Mouse (Mus musculus) frontal cortex, postnatal 10 days (tissue): Measurements from ENCODE around the gene Slc8b1.
A peak's percentile ranks its signal among the peaks of the same experiment; 100 is the strongest.
"Not testable (repeated sequence)": the region's sequence is repeated elsewhere in the genome, so short reads cannot be mapped to it uniquely, and the experiment has no call there.

Experiments used
- DNase-seq, 2 experiments: peaks; one replicate each; pipeline ENCODE4 v3.0.0; 2022; ENCODE audit warnings: low spot score in 2 of 2, mixed read lengths in 1 of 2

The Slc8b1 gene

DNA sequence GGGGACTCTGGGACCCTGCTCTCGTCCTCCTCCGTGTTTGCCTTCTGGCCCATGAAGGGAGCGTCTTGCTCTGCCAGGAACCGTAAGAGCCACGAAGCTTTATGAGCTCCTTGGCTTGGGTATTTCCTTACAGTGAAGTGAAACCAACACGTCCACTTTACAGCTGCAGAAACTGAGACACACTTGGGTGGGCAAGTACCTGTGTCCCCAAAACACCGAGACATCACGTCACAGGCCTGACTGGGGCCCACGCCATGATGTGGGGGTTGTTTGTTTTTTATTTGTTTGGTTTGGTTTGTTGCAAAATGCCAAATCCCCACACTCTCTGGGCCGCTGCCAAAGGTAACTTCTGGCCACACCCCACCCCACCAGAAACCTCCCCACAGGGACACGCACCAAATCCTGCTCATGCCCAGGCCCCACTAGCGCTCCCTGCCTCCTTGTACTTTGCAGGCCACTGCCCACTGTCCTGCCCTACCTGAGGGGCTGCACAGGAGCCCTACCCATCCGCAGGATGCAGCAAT, 15.2 kb upstream of the Slc8b1 start:
- DNase-seq, result no peak

GRCm38 (mm10) chr5:120497071-120497470, 13.9 kb upstream of the Slc8b1 start:
- DNase-seq, result no peak

- DNase-seq, result no peak
Observed at GRCm38 (mm10) chr5:120499202-120499601, 11.8 kb upstream of the Slc8b1 start.

DNA sequence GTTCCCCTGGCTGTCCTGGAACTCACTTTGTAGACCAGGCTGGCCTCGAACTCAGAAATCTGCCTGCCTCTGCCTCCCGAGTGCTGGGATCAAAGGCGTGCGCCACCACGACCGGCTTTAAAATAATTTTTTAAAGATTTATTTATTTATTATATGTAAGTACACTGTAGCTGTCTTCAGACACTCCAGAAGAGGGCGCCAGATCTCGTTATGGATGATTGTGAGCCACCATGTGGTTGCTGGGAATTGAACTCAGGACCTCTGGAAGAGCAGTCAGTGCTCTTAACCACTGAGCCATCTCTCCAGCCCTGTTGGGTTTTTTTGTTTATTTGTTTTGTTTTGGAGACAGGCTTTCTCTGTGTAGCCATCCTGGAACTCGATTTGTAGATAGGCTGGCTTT, 10.4 kb upstream of the Slc8b1 start:
- not testable (repeated sequence) for DNase-seq

GRCm38 (mm10) chr5:120502147-120502621, 8.8 kb upstream of the Slc8b1 start:
- DNase-seq, result peak; percentile 42 to 48

GRCm38 (mm10) chr5:120502675-120503143, 8.3 kb upstream of the Slc8b1 start:
- DNase-seq, result no peak

DNA sequence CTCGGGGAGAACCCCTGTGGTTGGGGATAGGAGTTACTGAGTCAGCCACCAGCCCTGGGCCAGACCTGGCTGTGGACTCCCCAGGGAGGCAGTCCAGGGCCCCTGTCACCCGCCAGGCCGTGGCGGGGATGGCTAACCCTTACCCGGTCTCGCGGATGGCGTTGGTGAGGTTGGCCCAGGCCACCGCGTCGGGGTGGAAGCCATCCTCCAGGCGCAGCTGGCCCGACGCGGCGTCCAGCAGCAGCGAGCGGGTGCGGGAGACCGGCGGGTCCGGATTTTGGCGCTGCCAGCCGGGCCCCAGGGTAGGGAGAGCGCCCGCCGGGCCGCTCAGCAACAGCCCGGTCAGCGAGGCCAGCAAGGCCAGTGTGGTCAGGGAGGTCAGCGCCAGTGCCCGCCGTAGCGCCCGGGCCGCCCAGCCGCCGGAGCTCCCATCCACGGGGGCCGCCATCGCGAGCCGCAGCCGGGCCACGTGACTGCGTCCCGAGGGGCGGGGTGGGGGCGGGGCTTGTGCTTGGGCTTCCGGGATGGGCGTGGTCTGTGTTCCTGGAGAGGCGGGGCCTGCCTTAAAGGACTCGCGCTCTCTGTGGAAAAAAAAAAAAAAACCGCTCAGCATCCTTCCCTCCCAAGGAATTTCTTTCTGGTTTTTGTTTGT, 7.7 kb upstream of the Slc8b1 start, which contains the start of gene Plbd2:
Gene Plbd2 (minus strand): TSS at position 482 of the 652 bp plus-strand sequence.
- peak in 1 of 2 experiments; percentile 81 for DNase-seq

- peak in 1 of 2 experiments; percentile 60 for DNase-seq
Observed at GRCm38 (mm10) chr5:120505368-120505767, 5.6 kb upstream of the Slc8b1 start.

DNA sequence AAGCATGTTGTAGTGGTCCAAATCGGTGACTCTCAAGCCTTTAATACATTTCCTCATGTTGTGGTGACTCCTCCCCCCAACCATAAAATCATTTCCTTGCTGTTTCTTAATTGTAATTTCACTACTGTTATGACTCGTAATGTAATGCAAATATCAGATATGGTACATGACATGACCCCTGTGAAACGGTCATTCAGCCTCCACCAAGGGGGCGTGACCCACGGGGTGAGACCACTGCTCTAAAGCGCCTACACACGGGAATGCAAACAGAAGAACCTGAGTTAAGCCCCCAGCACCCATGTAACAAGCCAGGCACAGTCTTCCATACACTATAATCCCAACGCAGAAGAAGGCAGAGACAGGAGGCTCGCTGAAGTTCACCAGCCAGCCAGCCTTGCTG, 5.2 kb upstream of the Slc8b1 start:
- no peak for DNase-seq

GRCm38 (mm10) chr5:120506490-120506889, 4.5 kb upstream of the Slc8b1 start:
- DNase-seq, result no peak

DNA sequence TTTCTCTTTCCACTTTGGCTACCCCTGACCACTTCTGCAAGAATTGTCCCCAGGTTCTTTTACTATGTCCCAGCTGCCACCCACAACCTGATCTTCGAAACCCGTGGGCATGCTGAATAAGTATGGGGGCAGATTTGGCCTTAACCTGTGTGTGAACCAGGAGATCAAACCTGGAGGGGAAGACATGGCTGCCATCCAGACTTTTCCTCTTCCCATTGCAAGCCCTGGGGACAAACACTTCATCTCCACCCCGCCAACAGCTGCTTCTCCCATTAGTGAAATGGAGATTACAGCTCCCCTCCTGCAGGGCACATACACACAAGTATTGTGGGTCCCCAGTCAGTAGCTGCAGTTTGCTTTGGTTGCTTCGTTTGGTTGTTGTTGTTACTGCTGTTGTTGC, 3.7 kb upstream of the Slc8b1 start:
- DNase-seq, result no peak

DNA sequence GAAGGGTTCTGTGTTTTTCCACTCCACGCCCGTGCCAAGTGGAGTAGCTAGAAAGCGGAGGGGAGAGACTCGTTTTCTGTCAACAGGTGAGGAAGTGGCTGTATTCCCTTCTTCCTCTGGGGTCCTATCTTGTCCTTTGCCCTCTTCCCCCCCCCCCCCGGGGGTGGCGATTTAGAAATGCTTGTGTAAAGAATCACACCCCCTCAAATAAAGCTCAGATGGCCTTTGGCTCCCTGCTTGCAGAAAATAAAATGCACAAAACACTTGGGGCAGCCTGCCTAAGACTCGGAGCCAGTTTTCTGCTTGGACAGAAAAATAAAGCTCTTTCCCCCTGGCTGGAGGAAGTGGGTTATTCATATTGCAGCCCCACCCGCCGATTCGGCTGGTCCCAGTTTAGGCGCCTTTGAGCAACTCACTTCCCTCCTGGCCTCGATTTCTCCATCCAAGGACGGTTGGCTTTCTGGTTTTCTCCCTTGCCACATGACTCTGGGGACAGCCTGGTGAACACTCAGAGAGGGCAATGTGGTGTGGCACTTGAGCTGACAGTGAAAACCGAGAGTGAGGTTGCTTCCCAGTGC, 764 bp downstream of the Slc8b1 start:
- no peak for DNase-seq

- DNase-seq, result no peak
Observed at GRCm38 (mm10) chr5:120512911-120513555, 2.1 kb downstream of the Slc8b1 start.

- no peak for DNase-seq
Observed at GRCm38 (mm10) chr5:120514031-120514677, 3.2 kb downstream of the Slc8b1 start.

DNA sequence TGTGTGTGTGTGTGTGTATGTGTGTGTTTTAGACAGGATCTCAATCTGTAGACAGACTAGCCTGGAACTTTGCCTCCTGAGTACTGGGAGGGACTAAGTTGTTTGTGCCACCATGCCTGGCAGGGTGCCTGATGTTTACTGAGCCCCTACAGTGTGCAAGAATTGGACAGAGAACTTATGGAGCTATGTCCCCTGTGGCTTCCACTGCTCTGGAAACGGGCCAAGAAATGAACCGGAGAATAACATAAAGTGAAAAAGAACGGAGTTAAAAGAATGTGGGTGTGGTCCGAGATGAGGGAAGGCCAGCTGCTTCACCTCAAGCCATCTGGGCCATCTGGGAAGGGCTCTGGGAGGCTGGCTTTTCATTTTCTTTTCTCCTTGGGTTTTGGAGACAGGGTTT, 3.8 kb downstream of the Slc8b1 start:
- no peak for DNase-seq

DNA sequence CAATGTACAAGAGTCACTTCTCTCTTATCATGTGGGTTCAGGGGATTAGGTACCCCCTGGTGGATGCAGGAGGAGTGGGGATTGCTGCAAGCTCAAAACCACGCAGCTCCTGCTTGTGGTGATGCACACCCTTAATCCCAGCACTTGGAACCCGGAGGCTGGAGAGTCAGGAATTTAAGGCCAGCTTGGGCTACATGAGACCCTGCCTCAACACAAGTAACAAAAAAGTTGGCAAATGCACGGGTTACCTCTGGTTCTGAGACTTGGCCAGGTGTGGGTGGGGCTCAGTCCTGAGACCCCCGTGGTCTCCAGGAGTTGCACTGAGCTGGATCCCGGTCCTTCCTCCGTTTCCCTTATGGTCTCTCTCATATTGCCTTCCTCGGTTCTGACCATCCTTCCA, 4.5 kb downstream of the Slc8b1 start:
- DNase-seq, result no peak

DNA sequence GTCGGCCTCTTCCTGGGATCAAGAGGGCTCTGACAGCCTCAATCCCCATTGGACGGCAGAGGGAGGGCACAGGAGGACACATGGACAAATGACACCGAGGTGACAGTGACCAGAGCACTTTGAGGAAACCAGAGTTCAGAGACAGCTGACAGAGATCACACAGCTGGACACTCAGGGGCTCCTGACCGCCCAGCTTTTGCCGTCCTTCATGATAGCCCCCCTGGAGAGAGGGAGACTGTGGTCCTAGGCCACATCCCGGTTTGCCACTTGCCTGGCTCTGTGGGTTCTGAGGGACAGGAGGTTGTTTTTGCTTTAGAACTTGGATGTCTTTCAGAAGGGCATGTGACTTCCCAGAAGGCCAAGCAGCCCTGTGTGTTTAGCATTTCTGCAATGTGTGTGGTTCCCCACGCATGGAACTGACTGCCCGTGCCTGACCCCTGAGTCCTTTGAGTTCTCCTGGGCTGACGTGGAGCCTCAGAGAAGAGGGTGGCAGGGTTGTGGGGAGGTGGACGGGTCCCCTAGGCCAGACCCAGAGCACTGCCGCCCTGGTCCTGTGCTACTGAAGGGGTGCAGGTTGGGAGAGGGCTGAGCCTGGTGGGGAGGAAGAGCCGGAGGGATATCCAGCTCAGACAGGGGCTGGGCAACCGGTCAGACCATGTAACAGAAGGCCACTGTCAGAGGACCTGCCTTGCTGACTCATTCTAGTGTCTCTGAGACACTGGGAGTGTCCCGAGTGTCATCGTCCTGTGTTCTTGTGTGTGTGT, 5.4 kb downstream of the Slc8b1 start:
- DNase-seq, result no peak

DNA sequence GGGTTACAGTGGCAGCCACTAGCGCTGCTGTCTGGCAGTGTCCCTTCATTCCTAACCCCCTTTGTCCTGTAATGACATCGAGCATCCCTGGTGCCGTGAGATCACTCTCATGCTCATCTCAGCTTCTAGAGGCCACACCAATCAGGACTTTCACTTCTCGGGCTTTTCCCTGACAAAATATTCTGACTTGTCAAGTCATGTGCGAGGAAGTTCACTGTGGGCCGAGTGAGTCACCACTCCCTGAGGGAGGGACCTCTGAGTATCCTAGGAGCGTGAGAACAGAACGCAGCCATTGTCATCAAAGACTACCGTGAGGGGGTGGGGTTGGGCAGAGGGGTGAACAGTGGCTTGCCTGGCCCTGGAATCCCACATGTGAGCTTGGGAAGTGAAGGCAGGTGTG, 6.6 kb downstream of the Slc8b1 start:
- no peak for DNase-seq

GRCm38 (mm10) chr5:120522649-120523048, 11.7 kb downstream of the Slc8b1 start:
- no peak for DNase-seq

- DNase-seq, result no peak
Observed at GRCm38 (mm10) chr5:120524736-120525135, 13.8 kb downstream of the Slc8b1 start.

GRCm38 (mm10) chr5:120525737-120526136, 14.8 kb downstream of the Slc8b1 start:
- DNase-seq, result no peak
